Mouse (Mus musculus) thymus, adult 2 months (tissue): ENCODE results near the gene Gm20696.

Experiments used
- CTCF ChIP-seq: fragments of 200-500 bp; IDR thresholded peaks from 2 replicates; pipeline ENCODE4 v1.5.1; 2012; ENCODE audit warnings: mild to moderate bottlenecking, control low read depth, low read length, moderate library complexity, borderline replicate concordance; ENCODE audit not compliant: control insufficient read depth, poor library complexity, insufficient read depth; ENCODE audit errors: extremely low read depth
- POLR2A ChIP-seq: fragments of 200-500 bp; IDR thresholded peaks from 2 replicates; pipeline ENCODE4 v1.6.1; 2012; ENCODE audit warnings: mild to moderate bottlenecking, low read length, control low read depth, moderate library complexity; ENCODE audit not compliant: control insufficient read depth, poor library complexity, insufficient read depth; ENCODE audit errors: extremely low read depth

DNA sequence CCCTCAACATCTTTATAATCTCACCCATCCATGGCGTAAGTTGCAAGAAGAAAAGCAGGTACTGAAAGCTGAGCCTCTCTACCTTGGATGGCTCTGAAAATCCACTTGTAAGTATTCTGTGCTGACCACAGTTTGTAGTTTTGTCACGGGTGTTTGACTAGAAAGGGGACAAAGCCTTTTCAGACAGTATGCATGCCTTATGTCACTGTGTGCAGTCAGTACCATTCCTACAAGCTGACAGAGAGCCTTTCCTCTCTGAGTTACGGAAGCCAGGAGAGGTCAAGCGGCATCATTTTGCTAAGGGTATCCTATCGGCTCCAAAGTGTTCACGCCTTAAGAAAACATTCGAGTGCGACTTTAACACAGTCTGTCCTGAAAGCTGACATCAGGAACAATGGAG lies 346.2 kb downstream of the Gm20696 start:
- no peak for TF ChIP-seq CTCF
- no peak for TF ChIP-seq POLR2A
